ENCODE assay signal across 8 mouse cellular contexts in the genomic region with DNA sequence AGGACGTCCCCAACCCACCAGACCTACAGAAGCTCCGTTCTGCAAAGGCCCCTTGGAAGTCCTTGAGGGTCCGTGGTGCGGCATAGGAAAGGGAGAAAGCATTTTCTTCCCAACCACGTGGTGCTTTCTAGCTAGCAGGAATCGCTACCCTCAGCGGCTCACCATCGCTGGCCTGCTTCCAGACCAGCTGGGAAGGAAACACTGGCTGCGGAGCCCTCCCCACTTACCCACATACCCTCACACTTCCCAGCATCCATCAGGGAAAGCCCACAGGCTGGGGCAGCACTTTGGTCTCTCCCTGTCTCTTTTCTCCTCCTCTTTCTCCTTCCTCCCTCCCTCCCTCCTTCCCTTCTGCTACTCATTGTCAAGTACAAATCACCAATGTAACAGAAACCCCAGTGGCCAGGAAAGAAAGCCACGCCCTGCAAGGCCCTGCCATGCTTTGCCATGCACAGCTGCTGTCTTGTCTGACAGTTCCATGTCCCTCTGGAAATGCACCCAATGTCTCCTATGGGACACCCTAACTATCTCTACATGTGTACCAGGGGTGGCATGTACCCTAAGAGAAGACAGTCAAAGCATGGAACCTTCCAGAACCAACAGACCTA. TPM values are rescaled to one million over a fixed set of nuclear protein-coding genes. Genes with fewer than 3 reads are reported as not detected.
DNase-seq lines count a peak whose midpoint lies in the region; ATAC-seq and TF ChIP-seq lines count a peak whose summit lies in the region.
"Had no signal": no experiment of that assay in that cellular context is flagged by ENCODE, and none has a peak within 500 bp of the region (broad histone marks: within the 10 kb centered on the region; RNA-seq: fewer than 3 reads in every experiment).

No protein-coding gene starts in this region.

- DNase-seq in kidney, adult 2 months, result peak; percentile 36
- no peak for DNase-seq in kidney, adult 9 months
- peak; percentile 76 for DNase-seq in brain, embryonic 14.5 days (ENCODE audit: low read depth)
- peak; percentile 54 to 66 for DNase-seq in lung, postnatal 4 days
- no peak for DNase-seq in urinary bladder, postnatal 14 days (ENCODE audit: low spot score)
- no peak for DNase-seq in cerebellum, adult 9-10 months

- no peaks in the 10 kb centered on the region for H3K27me3 ChIP-seq in kidney, adult 2 months (replicated peaks; ENCODE audit: control insufficient read depth, insufficient read depth, low read length)
- no peaks in the 10 kb centered on the region for H3K27me3 ChIP-seq in forebrain, embryonic 16.5 days (replicated peaks; ENCODE audit: control insufficient read depth, insufficient read depth, low read length)
- H3K27me3 ChIP-seq: neural tube, embryonic 12.5 days had no signal

- 40% methylated on average over 10 of the region's 10 CpGs for WGBS in kidney, adult 2 months
- 42% methylated on average over 10 of the region's 10 CpGs for WGBS in forebrain, embryonic 16.5 days

- no peak overlapping the region for H3K9ac ChIP-seq in forebrain, embryonic 16.5 days (replicated peaks; ENCODE audit: low read depth, low read length)
- H3K9ac ChIP-seq: neural tube, embryonic 12.5 days had no signal

- no peaks in the 10 kb centered on the region for H3K36me3 ChIP-seq in kidney, adult 2 months (ENCODE audit: control insufficient read depth, insufficient read depth, low read length)
- no peaks in the 10 kb centered on the region for H3K36me3 ChIP-seq in forebrain, embryonic 16.5 days (ENCODE audit: control insufficient read depth, insufficient read depth)
- H3K36me3 ChIP-seq: neural tube, embryonic 12.5 days had no signal

- no peak overlapping the region for H3K4me3 ChIP-seq in kidney, adult 2 months (ENCODE audit: insufficient read depth, low read depth, low read length)
- H3K4me3 ChIP-seq in forebrain, embryonic 16.5 days (replicated peaks; ENCODE audit: low read length), result no peak overlapping the region
- H3K4me3 ChIP-seq: neural tube, embryonic 12.5 days had no signal

- no peak for TF ChIP-seq POLR2A in kidney, adult 2 months (IDR thresholded peaks at IDR 0.05; ENCODE audit: low read depth, low read length)
- TF ChIP-seq POLR2A in brain, embryonic 14.5 days (IDR thresholded peaks at IDR 0.05; ENCODE audit: borderline replicate concordance, extremely low read depth, insufficient read depth, insufficient read length, poor library complexity, severe bottlenecking), result no peak

- ATAC-seq in forebrain, embryonic 16.5 days, result peak; percentile 65

- H3K4me2 ChIP-seq in forebrain, embryonic 16.5 days (ENCODE audit: low read length), result no peak overlapping the region
- H3K4me2 ChIP-seq: neural tube, embryonic 12.5 days had no signal

- H3K9me3 ChIP-seq in forebrain, embryonic 16.5 days (ENCODE audit: control insufficient read depth, low read length), result no peaks in the 10 kb centered on the region
- H3K9me3 ChIP-seq: neural tube, embryonic 12.5 days had no signal

- H3K4me1 ChIP-seq in kidney, adult 2 months (ENCODE audit: control insufficient read depth, insufficient read depth, low read length), result no peaks in the 10 kb centered on the region
- peaks cover 9% of the 10 kb centered on the region for H3K4me1 ChIP-seq in forebrain, embryonic 16.5 days (replicated peaks; ENCODE audit: control insufficient read depth, insufficient read depth, low read length)

- H3K27ac ChIP-seq in kidney, adult 2 months (ENCODE audit: insufficient read depth, low read depth, low read length), result no peak overlapping the region
- H3K27ac ChIP-seq in forebrain, embryonic 16.5 days (ENCODE audit: low read length), result no peak overlapping the region
- H3K27ac ChIP-seq: neural tube, embryonic 12.5 days had no signal

- TF ChIP-seq CTCF in kidney, adult 2 months (conservative IDR thresholded peaks at IDR 0.05; ENCODE audit: insufficient read depth, insufficient read length, low read depth, low read length), result no peak
- no peak for TF ChIP-seq CTCF in brain, embryonic 14.5 days (IDR thresholded peaks at IDR 0.05; ENCODE audit: borderline replicate concordance, extremely low read depth, insufficient read depth, insufficient read length)

RNA-seq across cellular contexts. Expression of a gene that starts 27.4 kb away (rescaled TPM):
- polyA plus RNA-seq in kidney, adult 2 months (2012; rRNA removed), result 7.5 and 9.0 TPM in 2 replicates
- 86.7 and 109 TPM in 2 replicates for polyA plus RNA-seq in brain, embryonic 14.5 days (2012; rRNA removed)
- polyA plus RNA-seq in forebrain, embryonic 16.5 days (2015; fragmentation: Nextera tagmentation; extraction: Ambion mirVana), result 119 TPM in 2 replicates

Comparison
In these comparisons a context has a peak if more than half of its experiments do, and no peak if none do; other contexts are left out.
1. DNase-seq: peak in kidney, adult 2 months (single experiment), brain, embryonic 14.5 days (single experiment) and lung, postnatal 4 days (2 of 2); none in kidney, adult 9 months (single experiment), urinary bladder, postnatal 14 days (single experiment) and cerebellum, adult 9-10 months (single experiment).